Comparison of ENCODE assay signal across 27 mouse cellular contexts in genomic region chr6:46484392-46484791, GRCm38 (mm10).
A peak's percentile ranks its signal among the peaks of the same experiment; 100 is the strongest.
DNase-seq lines count a peak whose midpoint lies in the region; ATAC-seq and TF ChIP-seq lines count a peak whose summit lies in the region.
"Had no signal": no experiment of that assay in that cellular context is flagged by ENCODE, and none has a peak within 500 bp of the region (broad histone marks: within the 10 kb centered on the region; RNA-seq: fewer than 3 reads in every experiment).

No protein-coding gene starts in this region.

- H3K9ac ChIP-seq in forebrain, embryonic 14.5 days (ENCODE audit: low read length), result no peak overlapping the region
- H3K9ac ChIP-seq in forebrain, embryonic 12.5 days, result no peak overlapping the region
- H3K9ac ChIP-seq in midbrain, postnatal 0 days (replicated peaks; ENCODE audit: low read length, poor library complexity, severe bottlenecking), result no peak overlapping the region
- H3K9ac ChIP-seq: embryonic facial prominence, embryonic 13.5 days; forebrain, embryonic 15.5 days; heart, embryonic 13.5 days; hindbrain, embryonic 14.5 days had no signal

- DNase-seq in forebrain, embryonic 14.5 days (ENCODE audit: low spot score), result peak; percentile 19
- peak; percentile 23 for DNase-seq in retina, postnatal 1 day
- DNase-seq in retina, embryonic 14.5 days (ENCODE audit: low spot score), result no peak
- no peak for DNase-seq in midbrain, postnatal 0 days (ENCODE audit: low spot score)
- no peak for DNase-seq in gastrocnemius, adult 2 months
- DNase-seq: adrenal gland, postnatal 10 days; adrenal gland, postnatal 36 days; B cell, adult 2 months; cerebellum, adult 11 months; cerebellum, postnatal 25 days; gastrocnemius, postnatal 10 days; gastrocnemius, postnatal 36 days; heart, adult 2 months; heart, postnatal 14 days; heart, postnatal 4 days had no signal

- no peak for TF ChIP-seq CTCF in midbrain, postnatal 0 days (IDR thresholded peaks at IDR 0.05)
- TF ChIP-seq CTCF in gastrocnemius, adult 2 months (IDR thresholded peaks at IDR 0.05), result no peak

- no peak overlapping the region for H3K4me3 ChIP-seq in forebrain, embryonic 14.5 days (ENCODE audit: low read depth, low read length)
- no peak overlapping the region for H3K4me3 ChIP-seq in forebrain, embryonic 12.5 days (replicated peaks)
- H3K4me3 ChIP-seq in midbrain, postnatal 0 days (ENCODE audit: low read depth, low read length), result no peak overlapping the region
- H3K4me3 ChIP-seq in gastrocnemius, adult 2 months, result no peak overlapping the region
- H3K4me3 ChIP-seq: embryonic facial prominence, embryonic 13.5 days; forebrain, embryonic 10.5 days; forebrain, embryonic 15.5 days; heart, adult 2 months; heart, embryonic 10.5 days; heart, embryonic 13.5 days had no signal

- ATAC-seq in forebrain, embryonic 14.5 days, result no peak
- no peak for ATAC-seq in forebrain, embryonic 12.5 days (ENCODE audit: low FRiP score)
- ATAC-seq in midbrain, postnatal 0 days (ENCODE audit: low FRiP score), result peak; percentile 54; the same call in 1 of the 2 replicates
- ATAC-seq: forebrain, embryonic 15.5 days; inflammation-experienced regulatory T-cells, adult 6 months; Patski had no signal

- WGBS in forebrain, embryonic 14.5 days, result 62% methylated on average over 3 of the region's 3 CpGs
- WGBS in forebrain, embryonic 12.5 days, result 67% methylated on average over 3 of the region's 3 CpGs
- 70% methylated on average over 3 of the region's 3 CpGs for WGBS in midbrain, postnatal 0 days

- H3K4me2 ChIP-seq in forebrain, embryonic 14.5 days (ENCODE audit: low read length), result no peak overlapping the region
- H3K4me2 ChIP-seq in forebrain, embryonic 12.5 days, result no peak overlapping the region
- no peak overlapping the region for H3K4me2 ChIP-seq in midbrain, postnatal 0 days (ENCODE audit: low read depth, low read length, poor library complexity, severe bottlenecking)
- H3K4me2 ChIP-seq: embryonic facial prominence, embryonic 13.5 days; forebrain, embryonic 15.5 days; heart, embryonic 13.5 days; hindbrain, embryonic 14.5 days had no signal

- H3K27ac ChIP-seq in forebrain, embryonic 14.5 days (ENCODE audit: low read depth, low read length), result no peak overlapping the region
- no peak overlapping the region for H3K27ac ChIP-seq in forebrain, embryonic 12.5 days
- no peak overlapping the region for H3K27ac ChIP-seq in midbrain, postnatal 0 days (ENCODE audit: low read depth, low read length)
- no peak overlapping the region for H3K27ac ChIP-seq in gastrocnemius, adult 2 months
- H3K27ac ChIP-seq: embryonic facial prominence, embryonic 13.5 days; forebrain, embryonic 10.5 days; forebrain, embryonic 15.5 days; heart, adult 2 months; heart, embryonic 10.5 days; heart, embryonic 13.5 days; hindbrain, embryonic 14.5 days; hindbrain, postnatal 0 days had no signal

- no peaks in the 10 kb centered on the region for H3K27me3 ChIP-seq in forebrain, embryonic 14.5 days (replicated peaks; ENCODE audit: control insufficient read depth, insufficient read depth, low read length)
- no peaks in the 10 kb centered on the region for H3K27me3 ChIP-seq in forebrain, embryonic 12.5 days
- no peaks in the 10 kb centered on the region for H3K27me3 ChIP-seq in midbrain, postnatal 0 days (ENCODE audit: insufficient read depth, low read length)
- H3K27me3 ChIP-seq: CH12.LX; embryonic facial prominence, embryonic 13.5 days; forebrain, embryonic 15.5 days; heart, embryonic 13.5 days; Patski had no signal

- intact Hi-C loops in gastrocnemius, adult 2 months (cut with DNase I), result no loop called here

- H3K9me3 ChIP-seq in forebrain, embryonic 14.5 days (replicated peaks; ENCODE audit: control insufficient read depth, low read length), result no peaks in the 10 kb centered on the region
- H3K9me3 ChIP-seq in forebrain, embryonic 12.5 days, result no peaks in the 10 kb centered on the region
- no peaks in the 10 kb centered on the region for H3K9me3 ChIP-seq in midbrain, postnatal 0 days (ENCODE audit: low read length)
- H3K9me3 ChIP-seq: embryonic facial prominence, embryonic 13.5 days; forebrain, embryonic 10.5 days; forebrain, embryonic 15.5 days; G1E; heart, embryonic 10.5 days; heart, embryonic 13.5 days had no signal

- no peaks in the 10 kb centered on the region for H3K36me3 ChIP-seq in forebrain, embryonic 14.5 days (ENCODE audit: control insufficient read depth, insufficient read depth, low read length)
- H3K36me3 ChIP-seq in forebrain, embryonic 12.5 days (replicated peaks), result no peaks in the 10 kb centered on the region
- H3K36me3 ChIP-seq in midbrain, postnatal 0 days (ENCODE audit: insufficient read depth, low read length), result no peaks in the 10 kb centered on the region
- H3K36me3 ChIP-seq: embryonic facial prominence, embryonic 13.5 days; forebrain, embryonic 10.5 days; forebrain, embryonic 15.5 days; G1E; heart, embryonic 10.5 days; heart, embryonic 13.5 days had no signal

- no peaks in the 10 kb centered on the region for H3K4me1 ChIP-seq in forebrain, embryonic 14.5 days (ENCODE audit: control insufficient read depth, insufficient read depth, low read length)
- H3K4me1 ChIP-seq in forebrain, embryonic 12.5 days, result no peaks in the 10 kb centered on the region
- H3K4me1 ChIP-seq in midbrain, postnatal 0 days (ENCODE audit: insufficient read depth, low read length), result no peaks in the 10 kb centered on the region
- H3K4me1 ChIP-seq: embryonic facial prominence, embryonic 13.5 days; forebrain, embryonic 10.5 days; forebrain, embryonic 15.5 days; heart, embryonic 10.5 days; heart, embryonic 13.5 days had no signal

Comparison
In these comparisons a context has a peak if more than half of its experiments do, and no peak if none do; other contexts are left out.
1. DNase-seq: peak in forebrain, embryonic 14.5 days (single experiment) and retina, postnatal 1 day (single experiment); none in retina, embryonic 14.5 days (single experiment), midbrain, postnatal 0 days (single experiment) and gastrocnemius, adult 2 months (single experiment).